Mouse (Mus musculus) skeletal muscle tissue, adult 2 months (tissue): Measurements from ENCODE around the gene Fbln7.

Experiments
- DNase-seq: peaks from one replicate; pipeline ENCODE4 v3.0.0-alpha.2; 2012; ENCODE audit warnings: low read depth, low spot score

Fbln7 gene

DNA sequence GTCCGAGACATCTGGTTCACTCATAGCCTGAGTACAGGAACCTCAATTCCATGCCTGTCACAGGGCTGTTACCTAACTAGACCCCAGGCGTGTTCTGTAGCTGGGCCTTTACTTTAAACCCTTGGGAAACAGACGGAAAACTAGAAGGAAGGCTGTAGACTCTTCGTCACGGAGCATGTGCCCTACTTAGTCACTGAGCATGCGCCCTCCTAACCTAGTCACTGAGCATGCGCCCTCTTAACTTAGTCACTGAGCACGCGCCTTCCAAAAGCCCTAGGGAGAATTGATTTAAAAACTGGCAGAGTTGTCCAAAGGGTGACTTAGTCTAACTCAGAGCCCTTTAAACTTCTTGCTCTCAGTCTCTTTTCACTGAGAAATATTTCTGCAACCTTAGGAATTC is at the start of gene Fbln7:
Fbln7 (plus strand) TSS at position 346 of the 400 bp plus-strand sequence.
- no peak for DNase-seq

DNA sequence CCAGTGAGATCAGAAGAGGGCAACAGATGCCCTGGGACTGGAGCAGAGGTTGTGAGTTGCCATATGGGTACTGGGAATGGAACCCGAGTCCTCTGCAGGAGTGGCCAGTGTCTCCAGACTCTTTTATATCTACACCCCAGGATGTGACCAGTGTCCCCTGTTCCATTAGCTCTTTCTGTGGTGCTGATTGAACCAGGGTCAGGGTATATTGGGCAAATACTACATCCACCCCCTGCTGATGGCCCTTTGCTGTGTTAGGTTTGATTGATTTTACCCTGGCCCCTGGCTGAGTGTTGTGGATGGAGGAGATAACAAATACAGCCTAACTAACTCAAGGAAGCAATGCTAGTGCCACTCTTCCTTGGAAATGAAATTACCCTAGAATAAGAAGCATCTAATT is 46.5 kb upstream of the Fbln7 start:
- DNase-seq = no peak

DNA sequence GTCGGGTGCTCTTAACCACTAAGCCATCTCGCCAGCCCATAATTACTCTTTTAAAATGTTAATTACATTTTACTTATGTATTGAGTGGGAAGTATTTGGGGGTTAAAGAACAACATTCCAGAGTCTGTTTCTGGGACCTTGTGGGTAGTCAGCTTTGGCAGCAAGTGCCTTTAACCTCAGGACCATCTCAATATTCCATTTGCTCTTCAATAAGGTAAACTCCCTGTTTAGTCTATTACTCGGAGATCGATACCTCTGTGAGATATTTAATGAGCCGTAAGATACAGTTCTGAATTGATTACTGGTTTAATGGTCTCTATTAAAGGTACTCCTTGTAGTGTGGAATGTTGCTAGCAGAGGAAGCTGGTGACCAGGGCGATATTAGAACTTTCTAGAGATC is 45.9 kb upstream of the Fbln7 start:
- DNase-seq = peak; percentile 13

GRCm38 (mm10) chr2:128817387-128817785 is 45.4 kb upstream of the Fbln7 start:
- DNase-seq = no peak

- peak; percentile 97 for DNase-seq
Measured at GRCm38 (mm10) chr2:128817786-128818681, 44.7 kb upstream of the Fbln7 start, which contains the start of gene Tmem87b. Tmem87b (plus strand) TSS chr2:128818118.

- DNase-seq = peak; percentile 45
Measured at GRCm38 (mm10) chr2:128818956-128819643, 43.7 kb upstream of the Fbln7 start.

- no peak for DNase-seq
Measured at GRCm38 (mm10) chr2:128820631-128821030, 42.1 kb upstream of the Fbln7 start.

GRCm38 (mm10) chr2:128823893-128824292 is 38.9 kb upstream of the Fbln7 start:
- DNase-seq = no peak

DNA sequence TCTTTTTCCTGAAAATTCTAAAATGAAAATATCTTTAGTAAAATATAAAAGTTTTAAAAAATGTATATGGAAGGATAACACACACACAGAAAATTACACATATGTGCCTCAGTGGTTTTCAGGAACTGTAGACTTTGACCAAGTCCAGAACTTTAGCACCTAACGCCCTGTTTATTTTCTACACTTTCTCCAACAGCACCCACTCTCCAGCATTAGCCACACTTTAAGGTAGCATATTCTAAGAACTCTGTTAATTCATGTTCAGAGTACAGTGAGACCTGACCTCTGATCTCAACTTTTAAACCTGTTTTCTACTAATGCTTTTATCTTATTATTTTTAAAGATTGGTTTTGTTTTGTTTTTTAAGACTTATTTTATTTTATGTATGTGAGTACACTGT is 35.0 kb upstream of the Fbln7 start:
- no peak for DNase-seq

GRCm38 (mm10) chr2:128832611-128833010 is 30.2 kb upstream of the Fbln7 start:
- no peak for DNase-seq

- DNase-seq = no peak
Measured at GRCm38 (mm10) chr2:128833035-128833434, 29.7 kb upstream of the Fbln7 start.

DNA sequence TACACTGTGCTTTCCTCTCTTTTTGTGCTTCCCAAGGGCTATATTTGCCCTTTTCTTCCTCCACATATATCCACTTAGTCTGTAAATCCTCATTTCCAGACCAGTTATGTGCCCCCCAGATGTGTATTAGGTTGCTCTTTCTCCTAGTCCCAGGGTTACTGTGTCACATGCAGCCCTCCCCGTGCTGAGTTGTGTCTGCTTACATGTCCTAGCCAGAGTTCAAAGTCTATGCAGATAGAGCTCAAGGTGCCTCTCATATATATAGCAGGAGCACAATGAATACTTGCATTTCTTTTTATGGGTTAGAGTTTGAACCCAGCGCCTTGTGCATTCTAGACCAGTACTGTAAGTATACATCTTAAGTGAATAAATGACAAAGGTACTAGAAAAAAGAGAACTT is 29.3 kb upstream of the Fbln7 start:
- DNase-seq = no peak

- DNase-seq = no peak
Measured at GRCm38 (mm10) chr2:128837531-128837930, 25.2 kb upstream of the Fbln7 start.

DNA sequence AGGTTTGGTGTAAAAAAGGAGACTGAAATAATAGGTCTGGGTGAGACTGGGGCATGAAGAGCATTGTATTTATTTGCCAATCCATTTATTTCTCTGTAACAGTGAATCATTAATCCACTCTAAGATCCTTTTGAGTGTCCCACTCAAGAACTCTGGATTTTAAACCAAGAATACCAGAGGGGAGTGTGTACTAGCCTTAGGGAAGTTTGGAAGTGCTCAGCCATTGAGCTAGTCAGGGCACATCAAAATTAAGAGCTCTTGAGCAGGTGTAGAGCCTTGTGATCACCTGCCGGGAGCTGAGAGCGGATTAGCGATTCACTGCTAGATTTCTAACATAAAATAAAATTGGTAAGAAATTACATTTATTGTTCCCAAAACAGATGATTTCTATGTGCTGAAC is 24.2 kb upstream of the Fbln7 start:
- DNase-seq = no peak

DNA sequence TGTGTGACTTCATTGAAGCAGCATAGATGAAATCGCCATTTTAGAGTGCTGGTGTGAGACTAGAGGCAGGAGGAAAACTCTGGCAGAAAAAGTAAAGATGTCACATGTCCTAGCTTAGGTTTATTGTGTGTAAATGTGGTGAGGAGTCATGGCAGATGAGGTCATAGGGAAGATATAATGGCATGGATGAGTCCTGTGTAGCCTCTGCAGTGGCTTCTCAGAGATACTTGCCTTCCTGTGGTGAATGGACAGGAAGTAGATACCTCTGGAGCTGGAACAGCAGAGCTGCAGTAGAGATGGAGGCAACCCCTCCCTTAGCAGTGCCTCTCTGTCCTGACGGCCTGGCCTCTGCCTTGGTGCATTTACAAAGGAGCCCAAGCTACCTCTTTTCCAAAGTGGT is 23.3 kb upstream of the Fbln7 start:
- DNase-seq = no peak

DNA sequence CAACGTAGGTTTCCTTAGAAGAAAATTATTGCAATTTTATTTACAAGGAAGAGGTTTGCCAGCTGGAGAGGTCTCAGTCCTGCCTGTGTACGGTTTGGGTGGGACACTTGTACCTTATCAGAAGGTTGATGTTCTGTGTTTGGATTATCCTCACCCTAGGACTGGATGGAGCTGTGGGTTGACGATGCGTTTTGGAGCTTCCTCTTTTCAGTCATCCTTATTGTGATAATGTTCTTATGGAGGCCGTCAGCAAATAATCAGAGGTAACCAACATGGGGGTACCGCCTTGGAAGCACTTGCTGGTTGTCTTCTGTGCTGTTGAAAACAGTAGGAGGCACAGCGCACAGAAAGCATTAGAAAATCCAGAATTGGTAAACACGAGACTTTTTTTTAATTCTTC is 20.3 kb upstream of the Fbln7 start:
- DNase-seq = no peak

- no peak for DNase-seq
Measured at GRCm38 (mm10) chr2:128850036-128850435, 12.7 kb upstream of the Fbln7 start.

GRCm38 (mm10) chr2:128856673-128857072 is 6.1 kb upstream of the Fbln7 start:
- no peak for DNase-seq

DNA sequence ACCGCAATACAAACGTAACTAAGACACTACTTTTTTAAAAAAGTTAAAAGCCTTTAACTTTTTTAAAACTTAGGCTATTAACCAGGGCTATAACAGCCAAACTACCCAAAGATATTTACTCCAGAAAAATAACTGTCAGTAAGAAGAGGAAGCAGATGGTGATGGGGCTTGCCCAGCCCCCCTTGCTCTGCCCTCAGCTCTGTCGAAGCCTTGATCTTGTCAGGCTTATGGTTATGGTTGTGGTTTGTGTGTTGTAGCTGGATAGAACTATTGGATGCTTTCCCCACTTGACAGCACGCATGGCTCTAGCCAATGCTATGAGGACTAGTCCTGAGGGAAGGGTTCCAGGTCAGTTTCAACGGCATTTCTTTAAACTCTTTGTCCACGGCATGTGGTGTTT is 3.8 kb upstream of the Fbln7 start:
- DNase-seq = no peak

DNA sequence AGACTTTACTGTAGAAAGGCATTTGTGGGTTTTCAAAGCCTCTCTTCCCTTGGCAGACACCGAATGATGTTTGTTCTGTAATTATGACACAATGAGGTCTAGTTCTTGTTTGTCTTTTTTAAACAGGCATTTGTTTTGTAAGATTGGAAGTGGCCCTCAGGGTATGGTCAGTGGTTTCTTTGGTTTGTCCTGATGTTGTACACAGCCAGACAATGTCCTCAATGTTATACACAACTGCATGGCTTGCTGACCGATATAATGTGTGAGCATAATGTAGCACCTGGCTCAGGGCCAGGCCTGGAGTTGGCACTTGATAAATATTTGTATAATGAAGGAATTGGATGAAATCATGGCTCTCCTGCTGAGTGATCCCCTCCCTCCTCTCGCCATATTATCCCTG is 2.9 kb upstream of the Fbln7 start:
- no peak for DNase-seq

DNA sequence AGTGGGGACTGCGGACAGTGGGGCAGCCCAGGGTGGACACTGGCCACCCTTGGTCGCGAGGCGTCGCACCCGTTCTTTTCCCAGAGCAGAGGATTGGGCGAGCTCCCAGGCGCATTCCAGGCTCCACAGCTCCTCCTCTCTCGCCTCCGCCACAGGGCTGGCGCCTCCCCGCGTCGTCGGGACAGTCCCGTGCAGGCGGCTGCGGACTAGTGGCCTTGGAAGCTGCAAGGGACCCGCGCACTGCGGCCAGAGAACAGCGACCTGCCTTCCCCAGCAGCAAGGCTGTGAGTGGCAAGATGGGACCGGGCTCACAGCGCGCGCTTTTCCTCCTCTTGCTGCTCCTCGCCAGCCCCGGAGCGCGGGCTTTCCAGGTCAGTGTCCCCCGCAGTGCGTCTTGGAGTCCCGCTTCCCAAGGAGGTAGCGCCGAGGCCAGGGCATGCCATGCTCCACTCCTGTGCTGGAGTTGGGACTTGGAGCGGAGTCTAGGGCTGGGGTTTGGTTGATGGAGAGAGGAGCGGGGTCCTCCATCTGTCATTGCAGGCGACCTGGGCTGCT is 1.1 kb downstream of the Fbln7 start:
- no peak for DNase-seq

DNA sequence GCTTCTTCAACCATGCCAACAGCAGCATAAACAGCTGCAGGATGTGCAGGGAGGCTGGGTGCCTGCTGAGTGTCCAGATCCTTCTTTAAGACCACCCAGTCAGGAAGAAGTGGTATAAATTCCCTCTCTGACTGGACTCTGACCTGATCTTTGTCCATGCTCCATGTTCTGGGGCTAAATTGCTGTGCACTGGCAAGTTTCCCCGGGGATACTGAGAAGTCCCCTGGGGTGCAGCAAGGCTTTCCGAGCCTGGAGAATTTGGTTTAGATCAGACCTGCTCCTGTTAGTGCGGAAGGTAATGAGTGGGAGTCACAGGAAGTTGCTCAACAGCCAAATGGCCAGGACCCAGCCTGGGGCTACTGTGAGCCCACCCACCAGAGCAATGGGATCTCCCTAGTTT is 2.3 kb downstream of the Fbln7 start:
- DNase-seq = no peak

- DNase-seq = peak; percentile 38
Measured at GRCm38 (mm10) chr2:128871656-128872055, 8.9 kb downstream of the Fbln7 start.
